Mouse (Mus musculus): ENCODE results near the gene Zfp106. TPM values are rescaled to one million over a fixed set of nuclear protein-coding genes. Genes with fewer than 3 reads are reported as not detected.

Gene Zfp106
- 47.8 and 50.8 TPM in 2 replicates for polyA plus RNA-seq (2015; fragmentation: Nextera tagmentation; extraction: Ambion mirVana)

GRCm38 (mm10) chr2:120563235-120563990, at the start of gene Zfp106:
Gene Zfp106, minus strand, starts transcription at chr2:120563843.
- peak; percentile 90 for ATAC-seq (replicated peaks)
- peak within 1 kb of the TSS; percentile 69 for H3K4me3 ChIP-seq
- no peaks in the 10 kb centered on the region for H3K9me3 ChIP-seq
- under 1% methylated on average over 50 of the region's 50 CpGs for WGBS
- no peaks in the 10 kb centered on the region for H3K36me3 ChIP-seq
- peaks cover 18% of the 10 kb centered on the region for H3K4me1 ChIP-seq
- H3K4me2 ChIP-seq (replicated peaks) = peak within 1 kb of the TSS; percentile 72
- peak within 1 kb of the TSS; percentile 85 for H3K9ac ChIP-seq (replicated peaks)
- H3K27ac ChIP-seq (replicated peaks) = peak within 1 kb of the TSS; percentile 32
- H3K27me3 ChIP-seq = no peaks in the 10 kb centered on the region

GRCm38 (mm10) chr2:120608830-120609723, 45.4 kb upstream of the Zfp106 start, which contains the start of the genes Haus2 and Lrrc57:
Gene Haus2, plus strand, starts transcription at chr2:120609383.
Gene Lrrc57, minus strand, starts transcription at chr2:120609520.
- WGBS = under 1% methylated on average over 52 of the region's 52 CpGs
- ATAC-seq (replicated peaks) = peak; percentile 97
- no peaks in the 10 kb centered on the region for H3K27me3 ChIP-seq

GRCm38 (mm10) chr2:120606021-120606690, 42.5 kb upstream of the Zfp106 start:
- Histone ChIP-seq H3K4me3 (no peak overlapping the region), H3K36me3 (peaks cover 26% of the 10 kb centered on the region), H3K27me3 (no peaks in the 10 kb centered on the region), H3K4me2 (replicated peaks) (no peak overlapping the region), H3K9ac (replicated peaks) (no peak overlapping the region), H3K27ac (replicated peaks) (no peak overlapping the region), H3K9me3 (no peaks in the 10 kb centered on the region), H3K4me1 (peaks cover 18% of the 10 kb centered on the region)
- ATAC-seq (replicated peaks) = no peak
- WGBS = 91% methylated on average over 6 of the region's 6 CpGs

More at GRCm38 (mm10) chr2:120608830-120609723, 45.4 kb upstream of the Zfp106 start, which contains the start of the genes Haus2 and Lrrc57:
- peak within 1 kb of the TSS; percentile 94 for H3K27ac ChIP-seq (replicated peaks)
- H3K9ac ChIP-seq (replicated peaks) = peak within 1 kb of the TSS; percentile 89
- peaks cover 22% of the 10 kb centered on the region for H3K36me3 ChIP-seq
- peak within 1 kb of the TSS; percentile 67 for H3K4me2 ChIP-seq (replicated peaks)
- H3K9me3 ChIP-seq = no peaks in the 10 kb centered on the region
- peaks cover 18% of the 10 kb centered on the region for H3K4me1 ChIP-seq
- peak within 1 kb of the TSS; percentile 81 for H3K4me3 ChIP-seq

GRCm38 (mm10) chr2:120599506-120599905, 35.9 kb upstream of the Zfp106 start:
- Histone ChIP-seq H3K36me3 (peaks cover 64% of the 10 kb centered on the region), H3K27ac (replicated peaks) (no peak overlapping the region), H3K4me2 (replicated peaks) (no peak overlapping the region), H3K27me3 (no peaks in the 10 kb centered on the region), H3K4me3 (no peak overlapping the region), H3K4me1 (no peaks in the 10 kb centered on the region), H3K9me3 (no peaks in the 10 kb centered on the region), H3K9ac (replicated peaks) (no peak overlapping the region)
- WGBS = 94% methylated on average over 4 of the region's 4 CpGs
- no peak for ATAC-seq (replicated peaks)

GRCm38 (mm10) chr2:120597734-120598133, 34.1 kb upstream of the Zfp106 start:
- no peak overlapping the region for H3K9ac ChIP-seq (replicated peaks)
- H3K27ac ChIP-seq (replicated peaks) = no peak overlapping the region
- H3K36me3 ChIP-seq = peaks cover 58% of the 10 kb centered on the region
- no peaks in the 10 kb centered on the region for H3K9me3 ChIP-seq
- H3K4me3 ChIP-seq = no peak overlapping the region
- no peak overlapping the region for H3K4me2 ChIP-seq (replicated peaks)
- 92% methylated on average over 2 of the region's 2 CpGs for WGBS
- ATAC-seq (replicated peaks) = no peak
- no peaks in the 10 kb centered on the region for H3K4me1 ChIP-seq
- no peaks in the 10 kb centered on the region for H3K27me3 ChIP-seq

- no peaks in the 10 kb centered on the region for H3K27me3 ChIP-seq
- peaks cover 38% of the 10 kb centered on the region for H3K36me3 ChIP-seq
- no peak overlapping the region for H3K4me3 ChIP-seq
- H3K4me2 ChIP-seq (replicated peaks) = no peak overlapping the region
- no peaks in the 10 kb centered on the region for H3K9me3 ChIP-seq
- H3K4me1 ChIP-seq = no peaks in the 10 kb centered on the region
- no peak overlapping the region for H3K9ac ChIP-seq (replicated peaks)
- H3K27ac ChIP-seq (replicated peaks) = no peak overlapping the region
- no peak for ATAC-seq (replicated peaks)
- 97% methylated on average over 1 of the region's 1 CpGs for whole genome bisulfite sequencing
These were observed 28.6 kb upstream of the Zfp106 start for GRCm38 (mm10) chr2:120592227-120592626.

GRCm38 (mm10) chr2:120589759-120590158, 26.1 kb upstream of the Zfp106 start:
- no peak overlapping the region for H3K9ac ChIP-seq (replicated peaks)
- H3K9me3 ChIP-seq = no peaks in the 10 kb centered on the region
- WGBS = 79% methylated on average over 5 of the region's 5 CpGs
- H3K4me3 ChIP-seq = no peak overlapping the region
- no peak overlapping the region for H3K27ac ChIP-seq (replicated peaks)
- no peak overlapping the region for H3K4me2 ChIP-seq (replicated peaks)
- H3K27me3 ChIP-seq = no peaks in the 10 kb centered on the region
- H3K4me1 ChIP-seq = no peaks in the 10 kb centered on the region
- peaks cover 38% of the 10 kb centered on the region for H3K36me3 ChIP-seq
- ATAC-seq (replicated peaks) = no peak

GRCm38 (mm10) chr2:120578286-120578685, 14.6 kb upstream of the Zfp106 start:
- no peak for ATAC-seq (replicated peaks)

GRCm38 (mm10) chr2:120577799-120578198, 14.2 kb upstream of the Zfp106 start:
- H3K36me3 ChIP-seq = no peaks in the 10 kb centered on the region
- no peaks in the 10 kb centered on the region for H3K9me3 ChIP-seq
- H3K9ac ChIP-seq (replicated peaks) = no peak overlapping the region
- no peaks in the 10 kb centered on the region for H3K27me3 ChIP-seq
- no peaks in the 10 kb centered on the region for H3K4me1 ChIP-seq
- no peak overlapping the region for H3K4me3 ChIP-seq
- H3K27ac ChIP-seq (replicated peaks) = no peak overlapping the region
- no peak overlapping the region for H3K4me2 ChIP-seq (replicated peaks)
- ATAC-seq (replicated peaks) = no peak
- 75% methylated on average over 4 of the region's 4 CpGs for WGBS

More at GRCm38 (mm10) chr2:120578286-120578685, 14.6 kb upstream of the Zfp106 start:
- Histone ChIP-seq H3K27me3 (no peaks in the 10 kb centered on the region), H3K36me3 (no peaks in the 10 kb centered on the region), H3K4me3 (no peak overlapping the region), H3K9me3 (no peaks in the 10 kb centered on the region), H3K4me1 (no peaks in the 10 kb centered on the region), H3K27ac (replicated peaks) (no peak overlapping the region), H3K4me2 (replicated peaks) (no peak overlapping the region), H3K9ac (replicated peaks) (no peak overlapping the region)
- 79% methylated on average over 5 of the region's 5 CpGs for WGBS

GRCm38 (mm10) chr2:120575978-120576377, 12.3 kb upstream of the Zfp106 start:
- 98% methylated on average over 2 of the region's 2 CpGs for WGBS
- Histone ChIP-seq H3K27me3 (no peaks in the 10 kb centered on the region), H3K9me3 (no peaks in the 10 kb centered on the region), H3K27ac (replicated peaks) (no peak overlapping the region), H3K36me3 (0 out of 2 replicates have a peak, but pooled peaks cover 4% of the 10 kb centered on the region), H3K4me1 (no peaks in the 10 kb centered on the region), H3K4me3 (no peak overlapping the region), H3K9ac (replicated peaks) (no peak overlapping the region), H3K4me2 (replicated peaks) (no peak overlapping the region)
- no peak for ATAC-seq (replicated peaks)

GRCm38 (mm10) chr2:120575121-120575520, 11.5 kb upstream of the Zfp106 start:
- no peak for ATAC-seq (replicated peaks)
- WGBS = 92% methylated on average over 3 of the region's 3 CpGs
- no peak overlapping the region for H3K9ac ChIP-seq (replicated peaks)
- H3K27me3 ChIP-seq = no peaks in the 10 kb centered on the region
- no peaks in the 10 kb centered on the region for H3K9me3 ChIP-seq
- H3K36me3 ChIP-seq = 0 out of 2 replicates have a peak, but pooled peaks cover 4% of the 10 kb centered on the region
- no peak overlapping the region for H3K4me2 ChIP-seq (replicated peaks)
- H3K27ac ChIP-seq (replicated peaks) = no peak overlapping the region
- no peak overlapping the region for H3K4me3 ChIP-seq
- H3K4me1 ChIP-seq = no peaks in the 10 kb centered on the region

Measured in forebrain, embryonic 15.5 days (tissue).